In the genomic region with DNA sequence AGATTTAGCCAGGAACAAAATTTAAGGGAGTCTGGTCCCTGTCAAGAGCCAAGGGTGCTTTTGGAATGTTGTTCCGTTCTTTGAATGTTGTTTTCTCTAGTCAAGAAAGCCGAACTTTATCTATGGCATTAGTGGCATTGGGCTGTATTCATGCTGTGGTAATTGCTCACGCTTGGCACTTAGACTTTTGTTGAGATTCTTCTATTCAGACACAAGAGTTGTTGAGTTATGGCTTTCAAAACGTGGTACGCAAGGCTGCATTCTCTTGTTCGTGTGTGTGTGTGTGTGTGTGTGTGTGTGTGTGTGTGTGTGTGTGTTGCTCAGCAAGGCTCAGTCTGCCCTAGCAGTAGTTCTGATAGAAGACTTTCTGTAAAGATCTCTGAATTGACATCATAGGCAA, we compare ENCODE assay signal across 9 mouse cellular contexts.
A peak's percentile ranks its signal among the peaks of the same experiment; 100 is the strongest.
DNase-seq lines count a peak whose midpoint lies in the region; ATAC-seq and TF ChIP-seq lines count a peak whose summit lies in the region.
"Had no signal": no experiment of that assay in that cellular context is flagged by ENCODE, and none has a peak within 500 bp of the region (broad histone marks: within the 10 kb centered on the region; RNA-seq: fewer than 3 reads in every experiment).

No protein-coding gene starts in this region.

- H3K4me1 ChIP-seq in kidney, embryonic 14.5 days (ENCODE audit: control insufficient read depth, insufficient read depth, low read length): no peaks in the 10 kb centered on the region
- H3K4me1 ChIP-seq in cortical plate, adult 2 months (ENCODE audit: control insufficient read depth, insufficient read depth, low read length): peaks cover 5% of the 10 kb centered on the region
- H3K4me1 ChIP-seq in hindbrain, embryonic 12.5 days: peaks cover 15% of the 10 kb centered on the region
- H3K4me1 ChIP-seq in midbrain, postnatal 0 days (ENCODE audit: insufficient read depth, low read length): no peaks in the 10 kb centered on the region

- H3K9me3 ChIP-seq in kidney, embryonic 14.5 days (ENCODE audit: control insufficient read depth, low read length): no peaks in the 10 kb centered on the region
- no peaks in the 10 kb centered on the region for H3K9me3 ChIP-seq in hindbrain, embryonic 12.5 days (replicated peaks)
- no peaks in the 10 kb centered on the region for H3K9me3 ChIP-seq in midbrain, postnatal 0 days (ENCODE audit: low read length)

- 0 out of 2 replicates have a peak, but pooled peaks have one; percentile 10 for ATAC-seq in kidney, embryonic 14.5 days (ENCODE audit: low FRiP score, low TSS enrichment)
- ATAC-seq in hindbrain, embryonic 12.5 days (ENCODE audit: low FRiP score): no peak
- no peak for ATAC-seq in midbrain, postnatal 0 days (ENCODE audit: low FRiP score)
- no peak for ATAC-seq in activated CD4-positive, CD25-positive, alpha-beta regulatory T cell, adult 4 months

- H3K4me2 ChIP-seq in kidney, embryonic 14.5 days (replicated peaks; ENCODE audit: low read depth, low read length): peak overlapping the region; percentile 86
- peak overlapping the region; percentile 93 for H3K4me2 ChIP-seq in hindbrain, embryonic 12.5 days (replicated peaks)
- peak overlapping the region; percentile 71 for H3K4me2 ChIP-seq in midbrain, postnatal 0 days (ENCODE audit: low read depth, low read length, poor library complexity, severe bottlenecking)

- peak overlapping the region; percentile 52; the same call in 1 of the 2 replicates for H3K9ac ChIP-seq in kidney, embryonic 14.5 days (ENCODE audit: low read depth, low read length)
- H3K9ac ChIP-seq in hindbrain, embryonic 12.5 days: peak overlapping the region; percentile 71
- peak overlapping the region; percentile 62; the same call in 1 of the 2 replicates for H3K9ac ChIP-seq in midbrain, postnatal 0 days (replicated peaks; ENCODE audit: low read length, poor library complexity, severe bottlenecking)

- no peak overlapping the region for H3K27ac ChIP-seq in kidney, embryonic 14.5 days (ENCODE audit: low read depth, low read length)
- peak overlapping the region; percentile 68 for H3K27ac ChIP-seq in cortical plate, adult 2 months (ENCODE audit: insufficient read depth, low read length)
- H3K27ac ChIP-seq in hindbrain, embryonic 12.5 days: peak overlapping the region; percentile 87; the same call in 1 of the 2 replicates
- H3K27ac ChIP-seq in midbrain, postnatal 0 days (ENCODE audit: low read depth, low read length): no peak overlapping the region

- no peaks in the 10 kb centered on the region for H3K27me3 ChIP-seq in kidney, embryonic 14.5 days (ENCODE audit: control insufficient read depth, insufficient read depth, low read length)
- no peaks in the 10 kb centered on the region for H3K27me3 ChIP-seq in hindbrain, embryonic 12.5 days
- no peaks in the 10 kb centered on the region for H3K27me3 ChIP-seq in midbrain, postnatal 0 days (ENCODE audit: insufficient read depth, low read length)

- intact Hi-C loops in gastrocnemius, postnatal 36 days (cut with DNase I): no loop called here

- H3K36me3 ChIP-seq in kidney, embryonic 14.5 days (ENCODE audit: control insufficient read depth, insufficient read depth, low read length): no peaks in the 10 kb centered on the region
- no peaks in the 10 kb centered on the region for H3K36me3 ChIP-seq in hindbrain, embryonic 12.5 days
- no peaks in the 10 kb centered on the region for H3K36me3 ChIP-seq in midbrain, postnatal 0 days (ENCODE audit: insufficient read depth, low read length)
- H3K36me3 ChIP-seq: G1E had no signal

- TF ChIP-seq POLR2A in cortical plate, adult 2 months (IDR thresholded peaks at IDR 0.05; ENCODE audit: extremely low read depth, insufficient read depth, low read length): no peak

- TF ChIP-seq CTCF in cortical plate, adult 2 months (IDR thresholded peaks at IDR 0.05; ENCODE audit: extremely low read depth, insufficient read depth, low read length): no peak
- no peak for TF ChIP-seq CTCF in midbrain, postnatal 0 days (IDR thresholded peaks at IDR 0.05)

- 12% methylated on average over 6 of the region's 6 CpGs for WGBS in kidney, embryonic 14.5 days
- WGBS in hindbrain, embryonic 12.5 days: under 1% methylated on average over 6 of the region's 6 CpGs
- WGBS in midbrain, postnatal 0 days: 2% methylated on average over 6 of the region's 6 CpGs

- peak overlapping the region; percentile 54 for H3K4me3 ChIP-seq in kidney, embryonic 14.5 days (ENCODE audit: low read length)
- H3K4me3 ChIP-seq in cortical plate, adult 2 months (ENCODE audit: insufficient read depth, low read length): peak overlapping the region; percentile 94
- H3K4me3 ChIP-seq in hindbrain, embryonic 12.5 days: peak overlapping the region; percentile 66
- H3K4me3 ChIP-seq in midbrain, postnatal 0 days (ENCODE audit: low read depth, low read length): peak overlapping the region; percentile 60

- no peak for DNase-seq in kidney, postnatal 10 days
- no peak for DNase-seq in midbrain, postnatal 0 days (ENCODE audit: low spot score)
- no peak for DNase-seq in thymus, postnatal 0 days (ENCODE audit: low spot score)
- no peak for DNase-seq in gastrocnemius, postnatal 36 days

Comparison
In these comparisons a context has a peak if more than half of its experiments do, and no peak if none do; other contexts are left out.
1. H3K27ac ChIP-seq: peak in cortical plate, adult 2 months (single experiment) and hindbrain, embryonic 12.5 days (single experiment); none in kidney, embryonic 14.5 days (single experiment) and midbrain, postnatal 0 days (single experiment).
2. Peak in every context shown above with its lines, with median percentiles within 50 percentile points of each other: H3K4me2 ChIP-seq, H3K4me3 ChIP-seq and H3K9ac ChIP-seq.